ENCODE assay signal across 31 mouse cellular contexts in the genomic region with DNA sequence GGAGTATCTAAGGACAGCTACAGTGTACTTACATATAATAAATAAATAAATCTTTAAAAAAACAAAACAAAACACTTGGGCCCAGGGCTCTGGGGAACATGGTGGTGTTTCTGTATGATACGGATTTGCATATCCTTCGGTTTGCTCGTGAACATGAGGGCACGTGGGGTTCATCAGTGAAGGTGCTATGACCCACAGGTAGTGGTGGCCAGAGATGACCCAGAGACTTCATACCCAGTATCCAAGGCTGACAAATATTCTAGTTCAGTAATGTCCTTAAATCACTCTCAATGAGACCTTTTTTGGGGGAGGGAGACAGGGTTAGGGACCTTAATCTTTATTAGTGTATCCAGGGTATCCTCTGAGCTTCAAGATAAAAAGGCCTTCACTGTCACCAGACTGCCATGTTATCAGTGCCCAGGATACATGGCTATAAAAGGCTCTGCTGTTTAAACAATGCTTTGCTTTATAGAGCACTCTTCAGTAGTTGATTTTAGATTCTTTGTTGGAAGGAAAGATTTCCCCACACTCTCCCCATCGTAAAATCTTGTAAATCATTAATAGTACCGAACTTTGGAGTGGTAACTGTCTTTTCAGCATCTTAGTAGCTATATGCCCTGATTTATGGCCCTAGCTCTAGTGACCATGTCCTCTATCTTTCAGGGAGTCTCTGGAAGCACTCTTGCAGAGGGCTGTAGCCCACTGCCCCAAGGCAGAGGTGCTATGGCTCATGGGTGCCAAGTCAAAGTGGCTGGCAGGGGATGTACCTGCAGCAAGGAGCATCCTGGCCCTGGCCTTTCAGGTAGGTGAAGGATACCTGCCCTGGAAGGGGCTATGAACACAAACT. TPM values are rescaled to one million over a fixed set of nuclear protein-coding genes. Genes with fewer than 3 reads are reported as not detected.
DNase-seq lines count a peak whose midpoint lies in the region; ATAC-seq lines count a peak whose summit lies in the region.
"Had no signal": no experiment of that assay in that cellular context is flagged by ENCODE, and none has a peak within 500 bp of the region (broad histone marks: within the 10 kb centered on the region; RNA-seq: fewer than 3 reads in every experiment).

No protein-coding gene starts in this region.

- H3K27me3 ChIP-seq in kidney, embryonic 16.5 days (ENCODE audit: insufficient read depth, low read length), result no peaks in the 10 kb centered on the region
- no peaks in the 10 kb centered on the region for H3K27me3 ChIP-seq in intestine, embryonic 16.5 days (replicated peaks; ENCODE audit: control insufficient read depth, insufficient read depth, low read length)
- H3K27me3 ChIP-seq in midbrain, embryonic 10.5 days (ENCODE audit: low read depth, poor library complexity, severe bottlenecking), result no peaks in the 10 kb centered on the region
- H3K27me3 ChIP-seq: CH12.LX; embryonic facial prominence, embryonic 13.5 days; embryonic facial prominence, embryonic 15.5 days; forebrain, embryonic 12.5 days; Patski had no signal

- H3K36me3 ChIP-seq in kidney, embryonic 16.5 days (ENCODE audit: insufficient read depth, low read length), result peaks cover 80% of the 10 kb centered on the region
- peaks cover 27% of the 10 kb centered on the region for H3K36me3 ChIP-seq in intestine, embryonic 16.5 days (ENCODE audit: control insufficient read depth, insufficient read depth, low read length)
- peaks cover 95% of the 10 kb centered on the region for H3K36me3 ChIP-seq in midbrain, embryonic 10.5 days

- no peak for DNase-seq in kidney, postnatal 10 days
- DNase-seq in large intestine, adult 2 months (ENCODE audit: low read depth, low spot score), result peak; percentile 38
- peak; percentile 35 for DNase-seq in yolk sac, embryonic 10.5 days (ENCODE audit: low spot score)
- DNase-seq in layer of hippocampus, adult 18-20 months (ENCODE audit: low spot score in 2 of 2), result no peak
- DNase-seq in ovary, postnatal 36 days (ENCODE audit: low spot score), result no peak
- DNase-seq in midbrain, embryonic 10.5 days (ENCODE audit: low spot score), result no peak
- DNase-seq: adrenal gland, adult 8-10 months; adrenal gland, postnatal 14 days; adrenal gland, postnatal 36 days; B cell, adult 2 months; cerebellum, adult 11 months; cerebellum, adult 18-20 months; cerebellum, adult 8-10 months; cerebellum, adult 9-11 months; cerebellum, postnatal 14 days; cerebellum, postnatal 36 days; embryo, embryonic 11 days had no signal

- 77% methylated on average over 6 of the region's 6 CpGs for WGBS in kidney, embryonic 16.5 days
- 62% methylated on average over 6 of the region's 6 CpGs for WGBS in intestine, embryonic 16.5 days
- WGBS in large intestine, adult 2 months, result 41% methylated on average over 6 of the region's 6 CpGs
- 95% methylated on average over 6 of the region's 6 CpGs for WGBS in midbrain, embryonic 10.5 days

- H3K4me2 ChIP-seq in kidney, embryonic 16.5 days (replicated peaks; ENCODE audit: low read depth, low read length), result no peak overlapping the region
- H3K4me2 ChIP-seq in intestine, embryonic 16.5 days (ENCODE audit: low read depth, low read length), result 0 out of 2 replicates have a peak overlapping the region, but pooled peaks have one; percentile 2
- H3K4me2 ChIP-seq: embryonic facial prominence, embryonic 13.5 days; embryonic facial prominence, embryonic 15.5 days; forebrain, embryonic 12.5 days had no signal

- H3K9me3 ChIP-seq in kidney, embryonic 16.5 days (ENCODE audit: low read length), result no peaks in the 10 kb centered on the region
- no peaks in the 10 kb centered on the region for H3K9me3 ChIP-seq in intestine, embryonic 16.5 days (ENCODE audit: control insufficient read depth, low read length)
- H3K9me3 ChIP-seq in midbrain, embryonic 10.5 days (replicated peaks), result no peaks in the 10 kb centered on the region
- H3K9me3 ChIP-seq: embryonic facial prominence, embryonic 13.5 days; embryonic facial prominence, embryonic 15.5 days; forebrain, embryonic 10.5 days; forebrain, embryonic 12.5 days; G1E had no signal

- H3K27ac ChIP-seq in kidney, embryonic 16.5 days (ENCODE audit: low read length), result no peak overlapping the region
- no peak overlapping the region for H3K27ac ChIP-seq in intestine, embryonic 16.5 days (ENCODE audit: low read length)
- H3K27ac ChIP-seq in midbrain, embryonic 10.5 days (replicated peaks), result no peak overlapping the region
- H3K27ac ChIP-seq: embryonic facial prominence, embryonic 13.5 days; embryonic facial prominence, embryonic 15.5 days; forebrain, embryonic 10.5 days; forebrain, embryonic 12.5 days had no signal

- H3K4me3 ChIP-seq in kidney, embryonic 16.5 days (ENCODE audit: low read length), result no peak overlapping the region
- H3K4me3 ChIP-seq in intestine, embryonic 16.5 days (ENCODE audit: low read length), result no peak overlapping the region
- H3K4me3 ChIP-seq in midbrain, embryonic 10.5 days, result no peak overlapping the region
- H3K4me3 ChIP-seq: embryonic facial prominence, embryonic 13.5 days; embryonic facial prominence, embryonic 15.5 days; erythroblast, embryonic 14.5 days; forebrain, embryonic 10.5 days; forebrain, embryonic 12.5 days had no signal

- H3K9ac ChIP-seq in kidney, embryonic 16.5 days (replicated peaks; ENCODE audit: low read length), result no peak overlapping the region
- H3K9ac ChIP-seq in intestine, embryonic 16.5 days (ENCODE audit: low read depth, low read length), result no peak overlapping the region
- H3K9ac ChIP-seq: embryonic facial prominence, embryonic 13.5 days; embryonic facial prominence, embryonic 15.5 days; forebrain, embryonic 12.5 days had no signal

- H3K4me1 ChIP-seq in kidney, embryonic 16.5 days (ENCODE audit: insufficient read depth, low read length), result no peaks in the 10 kb centered on the region
- H3K4me1 ChIP-seq in intestine, embryonic 16.5 days (ENCODE audit: control insufficient read depth, insufficient read depth, low read length), result peaks cover 8% of the 10 kb centered on the region; the same call in 1 of the 2 replicates
- no peaks in the 10 kb centered on the region for H3K4me1 ChIP-seq in midbrain, embryonic 10.5 days
- H3K4me1 ChIP-seq: forebrain, embryonic 10.5 days; forebrain, embryonic 12.5 days had no signal

- ATAC-seq in kidney, embryonic 16.5 days (ENCODE audit: low FRiP score, low TSS enrichment), result 0 out of 2 replicates have a peak, but pooled peaks have one; percentile 12
- ATAC-seq in intestine, embryonic 16.5 days, result peak; percentile 93
- ATAC-seq: activated CD4-positive, CD25-positive, alpha-beta regulatory T cell, adult 4 months; CD4-positive, CD25-positive, alpha-beta regulatory T cell, adult 4 months; forebrain, embryonic 14.5 days; Patski had no signal

RNA-seq across cellular contexts. Expression of a gene that starts 10.0 kb away (rescaled TPM):
- 0.21 and 0.49 TPM in 2 replicates for polyA plus RNA-seq in kidney, embryonic 16.5 days (2015; fragmentation: Nextera tagmentation; extraction: Ambion mirVana)
- polyA plus RNA-seq in intestine, embryonic 16.5 days (2015; fragmentation: Nextera tagmentation; extraction: Ambion mirVana), result 2.2 and 3.0 TPM in 2 replicates
- 0.20 and 0.33 TPM in 2 replicates for polyA plus RNA-seq in large intestine, adult 2 months (2012; rRNA removed)
- 1 to 10 TPM in 1 of 2 experiments, under 1 TPM in 1; 0.91 to 2.1 TPM for total RNA-seq in layer of hippocampus, adult 18-20 months (2021)
- polyA plus RNA-seq in midbrain, embryonic 10.5 days (2016; fragmentation: Nextera tagmentation; extraction: Ambion mirVana), result 0.19 and 0.32 TPM in 2 replicates
- total RNA-seq: adrenal gland, postnatal 14 days; common myeloid progenitor, adult 5-6 weeks; G1E had no signal
- polyA plus RNA-seq: activated CD4-positive, CD25-positive, alpha-beta regulatory T cell, adult 4 months; CD4-positive, CD25-positive, alpha-beta regulatory T cell, adult 4 months; embryonic facial prominence, embryonic 13.5 days; erythroblast, embryonic 14.5 days; forebrain, embryonic 12.5 days; forebrain, embryonic 14.5 days had no signal

RNA-seq across cellular contexts. Expression of a gene that starts 24.6 kb away (rescaled TPM):
- 61.6 and 65.2 TPM in 2 replicates for polyA plus RNA-seq in kidney, embryonic 16.5 days (2015; fragmentation: Nextera tagmentation; extraction: Ambion mirVana)
- polyA plus RNA-seq in intestine, embryonic 16.5 days (2015; fragmentation: Nextera tagmentation; extraction: Ambion mirVana), result 28.9 and 30.1 TPM in 2 replicates
- polyA plus RNA-seq in large intestine, adult 2 months (2012; rRNA removed), result 14.3 and 18.2 TPM in 2 replicates
- 10 to 100 TPM; 11.3 to 12.6 TPM for total RNA-seq in layer of hippocampus, adult 18-20 months (2021)
- 17.6 and 18.8 TPM in 2 replicates for polyA plus RNA-seq in midbrain, embryonic 10.5 days (2016; fragmentation: Nextera tagmentation; extraction: Ambion mirVana)
- total RNA-seq: CH12.LX; common myeloid progenitor, adult 5-6 weeks had no signal
- polyA plus RNA-seq: activated CD4-positive, CD25-positive, alpha-beta regulatory T cell, adult 4 months; CD4-positive, CD25-positive, alpha-beta regulatory T cell, adult 4 months; G1E had no signal

RNA-seq across cellular contexts. Expression of a gene that starts 33.3 kb away (rescaled TPM):
- 29.3 and 29.9 TPM in 2 replicates for polyA plus RNA-seq in kidney, embryonic 16.5 days (2015; fragmentation: Nextera tagmentation; extraction: Ambion mirVana)
- 15.1 and 16.4 TPM in 2 replicates for polyA plus RNA-seq in intestine, embryonic 16.5 days (2015; fragmentation: Nextera tagmentation; extraction: Ambion mirVana)
- 4.5 and 5.0 TPM in 2 replicates for polyA plus RNA-seq in large intestine, adult 2 months (2012; rRNA removed)
- 10 to 100 TPM; 48.3 to 55.1 TPM for total RNA-seq in layer of hippocampus, adult 18-20 months (2021)
- polyA plus RNA-seq in midbrain, embryonic 10.5 days (2016; fragmentation: Nextera tagmentation; extraction: Ambion mirVana), result 14.5 and 18.0 TPM in 2 replicates
- polyA plus RNA-seq: erythroblast, embryonic 14.5 days had no signal

RNA-seq across cellular contexts. Expression of a gene that starts 46.9 kb away (rescaled TPM):
- polyA plus RNA-seq in kidney, embryonic 16.5 days (2015; fragmentation: Nextera tagmentation; extraction: Ambion mirVana), result 67.7 and 72.1 TPM in 2 replicates
- 36.1 and 39.6 TPM in 2 replicates for polyA plus RNA-seq in intestine, embryonic 16.5 days (2015; fragmentation: Nextera tagmentation; extraction: Ambion mirVana)
- 25.9 and 29.2 TPM in 2 replicates for polyA plus RNA-seq in large intestine, adult 2 months (2012; rRNA removed)
- total RNA-seq in layer of hippocampus, adult 18-20 months (2021), result 10 to 100 TPM; 41.7 to 47.2 TPM
- 74.5 and 81.1 TPM in 2 replicates for polyA plus RNA-seq in midbrain, embryonic 10.5 days (2016; fragmentation: Nextera tagmentation; extraction: Ambion mirVana)

RNA-seq across cellular contexts. Expression of a gene that starts 47.8 kb away (rescaled TPM):
- polyA plus RNA-seq in kidney, embryonic 16.5 days (2015; fragmentation: Nextera tagmentation; extraction: Ambion mirVana), result 29.5 and 31.4 TPM in 2 replicates
- 23.9 TPM in 2 replicates for polyA plus RNA-seq in intestine, embryonic 16.5 days (2015; fragmentation: Nextera tagmentation; extraction: Ambion mirVana)
- 23.4 and 28.4 TPM in 2 replicates for polyA plus RNA-seq in large intestine, adult 2 months (2012; rRNA removed)
- 10 to 100 TPM; 12.0 to 13.2 TPM for total RNA-seq in layer of hippocampus, adult 18-20 months (2021)
- polyA plus RNA-seq in midbrain, embryonic 10.5 days (2016; fragmentation: Nextera tagmentation; extraction: Ambion mirVana), result 36.4 and 56.1 TPM in 2 replicates
- polyA plus RNA-seq: erythroblast, embryonic 14.5 days had no signal

Comparison
In these comparisons a context has a peak if more than half of its experiments do, and no peak if none do; other contexts are left out.
1. DNase-seq: peak in large intestine, adult 2 months (single experiment) and yolk sac, embryonic 10.5 days (single experiment); none in kidney, postnatal 10 days (single experiment), layer of hippocampus, adult 18-20 months (0 of 2), ovary, postnatal 36 days (single experiment) and midbrain, embryonic 10.5 days (single experiment).